Mouse (Mus musculus): ENCODE data around the gene Xpr1.

DNA sequence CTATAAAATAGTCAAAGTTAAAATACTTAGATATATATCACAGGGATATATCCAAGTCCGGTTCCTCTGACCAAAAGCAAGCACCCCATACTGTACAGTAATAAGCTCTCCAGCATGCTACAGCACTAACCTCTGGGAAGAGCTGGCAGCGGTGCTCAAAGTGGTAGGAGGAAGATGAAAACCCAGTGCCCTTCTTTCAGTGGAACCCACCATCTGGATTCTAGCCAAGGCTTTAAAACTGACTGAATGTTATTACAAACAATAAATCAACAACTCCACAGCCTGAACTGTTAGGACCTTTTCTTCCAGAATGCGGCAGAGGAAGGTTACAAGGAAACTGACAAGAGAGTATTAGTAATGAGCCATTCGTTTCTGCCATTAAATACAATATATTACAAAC, 1.8 kb downstream of the Xpr1 start:
- TF ChIP-seq RAD21 (IDR thresholded peaks at IDR 0.05; ENCODE audit: low read depth, low read length), result no peak
- no peak for TF ChIP-seq CTCF (IDR thresholded peaks at IDR 0.05 in 2 of 3, conservative IDR thresholded peaks at IDR 0.05 in 1 of 3; ENCODE audit: control insufficient read depth in 1 of 3, insufficient read depth in 1 of 3, low read depth in 2 of 3, low read length in 3 of 3, poor library complexity in 1 of 3, severe bottlenecking in 1 of 3)
- TF ChIP-seq POLR2A (IDR thresholded peaks at IDR 0.05; ENCODE audit: control insufficient read depth in 1 of 2, insufficient read depth in 1 of 2, low read depth in 1 of 2, low read length in 2 of 2, poor library complexity in 1 of 2), result no peak
- no peak for TF ChIP-seq MYB (IDR thresholded peaks at IDR 0.05; ENCODE audit: low read depth, low read length)
- no peak for TF ChIP-seq CHD1 (IDR thresholded peaks at IDR 0.05; ENCODE audit: low read depth, low read length)
- TF ChIP-seq ZC3H11A (IDR thresholded peaks at IDR 0.05; ENCODE audit: low read depth, low read length), result no peak
- no peak for TF ChIP-seq NRF1 (IDR thresholded peaks at IDR 0.05; ENCODE audit: insufficient read depth, low read depth, low read length, poor library complexity, severe bottlenecking)
- TF ChIP-seq CHD2 (IDR thresholded peaks at IDR 0.05; ENCODE audit: low read length), result no peak
- TF ChIP-seq POLR2AphosphoS2 (IDR thresholded peaks at IDR 0.05; ENCODE audit: low read length), result no peak
- no peak for TF ChIP-seq MXI1 (IDR thresholded peaks at IDR 0.05; ENCODE audit: low read depth, low read length)
